Mouse (Mus musculus) liver, postnatal 0 days (tissue): ENCODE data around the gene Cux2. TPM values are rescaled to one million over a fixed set of nuclear protein-coding genes. Genes with fewer than 3 reads are reported as not detected.

Experiments
- ATAC-seq: fragments of 200-750 bp; cut with Nextera tagmentation; 2 replicates; pipeline ENCODE4 v1.8.0; 2017; ENCODE audit warnings: mild to moderate bottlenecking, moderate library complexity
- DNase-seq: peaks from one replicate; pipeline ENCODE4 v3.0.0-alpha.2; 2016
- H3K27ac ChIP-seq: fragments of 300-500 bp; sonication (generic); 2 replicates; pipeline ENCODE4 v1.5.1; 2014; ENCODE audit warnings: antibody characterized with exemption, moderate library complexity, mild to moderate bottlenecking, low read depth
- H3K27me3 ChIP-seq: fragments of 300-500 bp; sonication (generic); 2 replicates; pipeline ENCODE4 v1.6.1; 2014; ENCODE audit warnings: low read length, control low read depth, mixed read lengths; ENCODE audit not compliant: insufficient read depth
- H3K36me3 ChIP-seq: fragments of 300-500 bp; sonication (generic); replicated peaks from 2 replicates; pipeline ENCODE4 v1.6.1; 2014; ENCODE audit warnings: mild to moderate bottlenecking, control low read depth, low read length, moderate library complexity, mixed read lengths; ENCODE audit not compliant: insufficient read depth
- H3K4me1 ChIP-seq: fragments of 300-500 bp; sonication (generic); 2 replicates; pipeline ENCODE4 v1.6.1; 2014; ENCODE audit warnings: antibody characterized with exemption, mild to moderate bottlenecking, control low read depth; ENCODE audit not compliant: insufficient read depth
- H3K4me2 ChIP-seq: fragments of 300-500 bp; sonication (generic); 2 replicates; pipeline ENCODE4 v1.6.1; 2014; ENCODE audit warnings: low read depth, mild to moderate bottlenecking, low read length, moderate library complexity, mixed read lengths
- H3K4me3 ChIP-seq: fragments of 300-500 bp; sonication (generic); 2 replicates; pipeline ENCODE4 v1.5.1; 2014; ENCODE audit warnings: low read depth, low read length
- H3K9ac ChIP-seq: fragments of 300-500 bp; sonication (generic); replicated peaks from 2 replicates; pipeline ENCODE4 v1.6.1; 2014; ENCODE audit warnings: mild to moderate bottlenecking, moderate library complexity
- H3K9me3 ChIP-seq: fragments of 300-500 bp; sonication (generic); 2 replicates; pipeline ENCODE4 v1.6.1; 2016; ENCODE audit warnings: mild to moderate bottlenecking, control low read depth, low read length, mixed read lengths
- CTCF ChIP-seq: sonication (generic); IDR thresholded peaks from 2 replicates; pipeline ENCODE4 v1.5.1; 2016; ENCODE audit warnings: antibody characterized with exemption, low read depth
- EP300 ChIP-seq: IDR thresholded peaks from 2 replicates; pipeline ENCODE4 v1.6.1; 2016; ENCODE audit warnings: antibody characterized with exemption, low read depth, mild to moderate bottlenecking
- WGBS: fragments of 180-500 bp; shearing (Covaris S2); extraction: QIAGEN DNeasy Blood & Tissue Kit; methylation state at CpG from one replicate; pipeline ENCODE4 v1.1.7; 2014; ENCODE audit not compliant: insufficient replicate concordance; 5-methylcytosine and 5-hydroxymethylcytosine counted together
- polyA plus RNA-seq: library from polyadenylated mRNA; unstranded; fragments of >200 nt; fragmentation: Nextera tagmentation; extraction: Ambion mirVana; gene quantifications from 2 replicates; pipeline ENCODE4 v1.2.1, GENCODE M21; 2015

Cux2 gene
- polyA plus RNA-seq, 1 experiment from 2014 or later: 3.5 TPM

GRCm38 (mm10) chr5:121818862-121819261 lies 231.0 kb downstream of the Cux2 start:
- Histone ChIP-seq H3K27ac (no peak overlapping the region), H3K4me1 (peaks cover 5% of the 10 kb centered on the region; the same call in 1 of the 2 replicates), H3K4me3 (no peak overlapping the region), H3K36me3 (peaks cover 64% of the 10 kb centered on the region), H3K27me3 (no peaks in the 10 kb centered on the region), H3K4me2 (no peak overlapping the region), H3K9ac (no peak overlapping the region), H3K9me3 (no peaks in the 10 kb centered on the region)
- DNase-seq: no peak
- no peak for ATAC-seq
- WGBS: 84% methylated on average over 4 of the region's 4 CpGs
- TF ChIP-seq CTCF (no peak), EP300 (no peak)

DNA sequence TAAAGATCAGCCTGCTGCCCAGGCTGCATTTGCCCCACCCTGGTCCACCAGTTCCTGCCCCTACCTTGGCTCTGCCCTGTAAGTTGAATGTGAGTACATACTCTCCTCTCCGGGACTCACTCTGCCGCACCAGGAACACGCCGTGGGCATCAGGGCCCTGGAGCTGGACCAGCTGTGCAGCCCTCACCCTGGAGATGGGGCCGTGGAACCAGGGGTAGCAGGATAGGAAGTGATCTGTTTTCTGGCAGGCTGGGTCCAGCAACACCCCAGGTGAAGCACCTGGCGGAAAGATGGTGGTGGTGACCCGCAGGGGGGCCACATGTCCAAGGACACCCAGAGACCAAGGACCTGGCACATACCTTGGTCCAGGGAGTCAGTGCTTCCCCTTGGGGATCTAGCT lies 231.5 kb downstream of the Cux2 start:
- WGBS: 87% methylated on average over 7 of the region's 7 CpGs
- Histone ChIP-seq H3K27ac (no peak overlapping the region), H3K4me3 (no peak overlapping the region), H3K27me3 (no peaks in the 10 kb centered on the region), H3K36me3 (peaks cover 67% of the 10 kb centered on the region), H3K9me3 (no peaks in the 10 kb centered on the region), H3K4me2 (no peak overlapping the region), H3K9ac (no peak overlapping the region), H3K4me1 (peaks cover under 1% of the 10 kb centered on the region; the same call in 1 of the 2 replicates)
- DNase-seq (no peak), ATAC-seq (no peak)
- no peak for TF ChIP-seq CTCF
- TF ChIP-seq EP300: no peak

GRCm38 (mm10) chr5:121817551-121817950 lies 232.4 kb downstream of the Cux2 start:
- H3K4me2 ChIP-seq: no peak overlapping the region
- 78% methylated on average over 9 of the region's 9 CpGs for WGBS
- H3K9ac ChIP-seq: no peak overlapping the region
- no peaks in the 10 kb centered on the region for H3K9me3 ChIP-seq
- no peaks in the 10 kb centered on the region for H3K4me1 ChIP-seq
- H3K27ac ChIP-seq: no peak overlapping the region
- no peak overlapping the region for H3K4me3 ChIP-seq
- no peaks in the 10 kb centered on the region for H3K27me3 ChIP-seq
- no peak for ATAC-seq
- TF ChIP-seq CTCF: no peak
- DNase-seq: no peak
- H3K36me3 ChIP-seq: peaks cover 71% of the 10 kb centered on the region

DNA sequence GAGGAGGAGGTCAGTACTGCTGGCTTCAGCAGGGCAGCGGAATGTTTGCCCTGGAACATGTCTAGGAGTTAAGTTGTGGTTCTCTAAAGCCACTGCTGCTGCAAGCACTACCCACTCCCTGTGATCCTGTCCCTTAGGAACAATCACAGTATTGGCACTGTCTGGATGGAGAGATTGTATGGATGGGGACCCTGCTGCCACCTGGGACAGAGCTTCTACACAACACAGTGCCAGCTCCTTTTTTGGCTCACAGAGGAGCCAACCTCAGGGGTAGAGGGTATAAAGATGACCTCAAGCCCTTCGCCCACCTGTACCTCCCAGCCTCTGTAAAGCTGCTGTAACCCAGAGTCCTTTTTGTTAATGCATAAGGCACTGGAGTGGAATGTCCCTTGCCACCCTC lies 233.3 kb downstream of the Cux2 start:
- no peaks in the 10 kb centered on the region for H3K9me3 ChIP-seq
- DNase-seq: no peak
- TF ChIP-seq CTCF (no peak), EP300 (no peak)
- no peak overlapping the region for H3K27ac ChIP-seq
- no peak for ATAC-seq
- H3K9ac ChIP-seq: no peak overlapping the region
- H3K27me3 ChIP-seq: no peaks in the 10 kb centered on the region
- H3K36me3 ChIP-seq: peaks cover 80% of the 10 kb centered on the region
- WGBS: 91% methylated on average over 2 of the region's 2 CpGs
- H3K4me2 ChIP-seq: no peak overlapping the region
- peaks cover 4% of the 10 kb centered on the region for H3K4me1 ChIP-seq
- no peak overlapping the region for H3K4me3 ChIP-seq

GRCm38 (mm10) chr5:121815867-121816380 lies 234.0 kb downstream of the Cux2 start:
- no peak for TF ChIP-seq EP300
- no peak for TF ChIP-seq CTCF
- DNase-seq: no peak
- H3K9me3 ChIP-seq: no peaks in the 10 kb centered on the region
- H3K4me1 ChIP-seq: peaks cover 4% of the 10 kb centered on the region
- H3K9ac ChIP-seq: no peak overlapping the region
- no peak overlapping the region for H3K4me2 ChIP-seq
- H3K27ac ChIP-seq: no peak overlapping the region
- H3K27me3 ChIP-seq: no peaks in the 10 kb centered on the region
- WGBS: 81% methylated on average over 8 of the region's 8 CpGs
- H3K36me3 ChIP-seq: peaks cover 83% of the 10 kb centered on the region
- no peak overlapping the region for H3K4me3 ChIP-seq
- no peak for ATAC-seq

- Histone ChIP-seq H3K9ac (no peak overlapping the region), H3K27me3 (no peaks in the 10 kb centered on the region), H3K4me1 (peaks cover 4% of the 10 kb centered on the region), H3K36me3 (peaks cover 87% of the 10 kb centered on the region), H3K4me3 (no peak overlapping the region), H3K27ac (no peak overlapping the region), H3K9me3 (no peaks in the 10 kb centered on the region), H3K4me2 (no peak overlapping the region)
- TF ChIP-seq CTCF (peak; percentile 78), EP300 (no peak)
- no peak for DNase-seq
- peak; percentile 24; the same call in 1 of the 2 replicates for ATAC-seq
- WGBS: 49% methylated on average over 3 of the region's 3 CpGs
Measured at GRCm38 (mm10) chr5:121815067-121815466, 234.8 kb downstream of the Cux2 start.

DNA sequence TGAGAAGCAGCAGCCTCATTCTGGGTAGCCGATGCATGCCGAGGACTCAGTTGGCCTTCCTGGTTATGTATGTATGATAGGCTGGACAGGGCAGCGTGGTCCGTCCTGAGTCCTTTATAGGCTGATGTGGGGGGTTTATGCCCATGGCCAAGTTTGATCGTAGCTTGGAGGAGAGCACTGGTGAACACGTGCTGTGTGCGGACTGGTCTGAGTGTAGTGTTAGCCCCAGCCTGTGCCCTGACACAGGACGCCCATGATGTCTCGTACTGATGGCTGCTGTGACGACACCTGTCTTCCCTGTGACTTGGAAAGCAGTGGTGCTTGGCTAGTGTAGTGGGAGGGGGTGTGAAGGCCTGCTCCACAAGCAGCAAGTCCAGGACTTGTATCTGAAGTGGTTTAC lies 236.2 kb downstream of the Cux2 start:
- H3K27me3 ChIP-seq: no peaks in the 10 kb centered on the region
- no peak for DNase-seq
- no peak for ATAC-seq
- no peak overlapping the region for H3K4me3 ChIP-seq
- no peak overlapping the region for H3K27ac ChIP-seq
- H3K4me1 ChIP-seq: peaks cover 4% of the 10 kb centered on the region
- no peak overlapping the region for H3K4me2 ChIP-seq
- H3K36me3 ChIP-seq: peaks cover 81% of the 10 kb centered on the region
- H3K9ac ChIP-seq: no peak overlapping the region
- 90% methylated on average over 10 of the region's 10 CpGs for WGBS
- no peak for TF ChIP-seq EP300
- no peak for TF ChIP-seq CTCF
- no peaks in the 10 kb centered on the region for H3K9me3 ChIP-seq
